Mouse (Mus musculus): ENCODE data around the gene Tbc1d15.

- TF ChIP-seq POLR2A (IDR thresholded peaks at IDR 0.05; ENCODE audit: low read depth, low read length): no peak
- no peak for TF ChIP-seq CTCF (IDR thresholded peaks at IDR 0.05; ENCODE audit: borderline replicate concordance, insufficient read depth, low read length)
Observed at GRCm38 (mm10) chr10:115169410-115169809, 81.9 kb downstream of the Tbc1d15 start.

Data from embryonic fibroblast, embryonic 13.5 days (primary cell).